Mouse (Mus musculus) c-Kit-positive CD71-positive TER-119-negative erythroid progenitor cells, embryonic 14.5 days (primary cell): ENCODE measurements around the gene Pgk1.

Source experiments
- DNase-seq: peaks from one replicate; pipeline ENCODE4 v3.0.0-alpha.2; 2013; ENCODE audit warnings: low read depth

Gene Pgk1

GRCm38 (mm10) chrX:106219171-106220032 lies 32.5 kb downstream of the Pgk1 start:
- peak; percentile 54 for DNase-seq

- no peak for DNase-seq
Measured at GRCm38 (mm10) chrX:106221058-106221457, 34.2 kb downstream of the Pgk1 start, which contains the start of gene Taf9b. TSS of gene Taf9b (minus strand) at chrX:106221158.
